Mouse (Mus musculus): ENCODE measurements around the gene Adm2. TPM values are rescaled to one million over a fixed set of nuclear protein-coding genes. Genes with fewer than 3 reads are reported as not detected.

The Adm2 gene
- polyA plus RNA-seq (2014; fragmentation: Nextera tagmentation; extraction: Ambion mirVana), result 0.12 TPM in 1 of 2 replicates, not detected in the other

GRCm38 (mm10) chr15:89322670-89323522 lies at the start of gene Adm2:
Gene Adm2 (plus strand): TSS chr15:89322720.
- H3K4me2 ChIP-seq, result peak within 1 kb of the TSS; percentile 26
- DNase-seq (ENCODE audit: low spot score, missing footprints) (no peak), ATAC-seq (ENCODE audit: low FRiP score) (no peak)
- H3K4me3 ChIP-seq (ENCODE audit: low read depth, low read length), result no peak within 1 kb of the TSS
- 9% methylated on average over 26 of the region's 26 CpGs for WGBS
- no peaks in the 10 kb centered on the region for H3K4me1 ChIP-seq (ENCODE audit: control insufficient read depth, insufficient read depth, low read length)
- no peaks in the 10 kb centered on the region for H3K27me3 ChIP-seq (ENCODE audit: control insufficient read depth, insufficient read depth, low read length)
- H3K9me3 ChIP-seq (ENCODE audit: control insufficient read depth, low read length), result no peaks in the 10 kb centered on the region
- no peak within 1 kb of the TSS for H3K27ac ChIP-seq (ENCODE audit: low read depth, low read length)
- H3K36me3 ChIP-seq (ENCODE audit: control insufficient read depth, insufficient read depth, low read length), result no peaks in the 10 kb centered on the region
- no peak within 1 kb of the TSS for H3K9ac ChIP-seq (ENCODE audit: low read length)

- Histone ChIP-seq H3K4me1 (ENCODE audit: control insufficient read depth, insufficient read depth, low read length) (no peaks in the 10 kb centered on the region), H3K27me3 (ENCODE audit: control insufficient read depth, insufficient read depth, low read length) (no peaks in the 10 kb centered on the region), H3K4me3 (ENCODE audit: low read depth, low read length) (no peak overlapping the region), H3K27ac (ENCODE audit: low read depth, low read length) (no peak overlapping the region), H3K9ac (ENCODE audit: low read length) (no peak overlapping the region), H3K4me2 (no peak overlapping the region), H3K9me3 (ENCODE audit: control insufficient read depth, low read length) (no peaks in the 10 kb centered on the region), H3K36me3 (ENCODE audit: control insufficient read depth, insufficient read depth, low read length) (peaks cover 8% of the 10 kb centered on the region; the same call in 1 of the 2 replicates)
- DNase-seq (ENCODE audit: low spot score, missing footprints) (no peak), ATAC-seq (ENCODE audit: low FRiP score) (peak; percentile 44; the same call in 1 of the 2 replicates)
- 81% methylated on average over 3 of the region's 3 CpGs for WGBS
These were observed 47.0 kb upstream of the Adm2 start for GRCm38 (mm10) chr15:89275497-89275896.

- H3K27ac ChIP-seq (ENCODE audit: low read depth, low read length), result no peak overlapping the region
- H3K36me3 ChIP-seq (ENCODE audit: control insufficient read depth, insufficient read depth, low read length), result peaks cover 8% of the 10 kb centered on the region; the same call in 1 of the 2 replicates
- no peaks in the 10 kb centered on the region for H3K27me3 ChIP-seq (ENCODE audit: control insufficient read depth, insufficient read depth, low read length)
- no peak overlapping the region for H3K4me3 ChIP-seq (ENCODE audit: low read depth, low read length)
- 97% methylated on average over 4 of the region's 4 CpGs for WGBS
- no peaks in the 10 kb centered on the region for H3K9me3 ChIP-seq (ENCODE audit: control insufficient read depth, low read length)
- DNase-seq (ENCODE audit: low spot score, missing footprints), result no peak
- no peak for ATAC-seq (ENCODE audit: low FRiP score)
- H3K4me2 ChIP-seq, result no peak overlapping the region
- no peaks in the 10 kb centered on the region for H3K4me1 ChIP-seq (ENCODE audit: control insufficient read depth, insufficient read depth, low read length)
- H3K9ac ChIP-seq (ENCODE audit: low read length), result no peak overlapping the region
These were observed 45.2 kb upstream of the Adm2 start for GRCm38 (mm10) chr15:89277366-89277765.

- no peak overlapping the region for H3K4me3 ChIP-seq (ENCODE audit: low read depth, low read length)
- no peaks in the 10 kb centered on the region for H3K4me1 ChIP-seq (ENCODE audit: control insufficient read depth, insufficient read depth, low read length)
- H3K9ac ChIP-seq (ENCODE audit: low read length), result no peak overlapping the region
- WGBS, result 83% methylated on average over 6 of the region's 6 CpGs
- no peak overlapping the region for H3K27ac ChIP-seq (ENCODE audit: low read depth, low read length)
- no peak overlapping the region for H3K4me2 ChIP-seq
- no peaks in the 10 kb centered on the region for H3K9me3 ChIP-seq (ENCODE audit: control insufficient read depth, low read length)
- no peak for DNase-seq (ENCODE audit: low spot score, missing footprints)
- H3K36me3 ChIP-seq (ENCODE audit: control insufficient read depth, insufficient read depth, low read length), result peaks cover 15% of the 10 kb centered on the region; the same call in 1 of the 2 replicates
- no peaks in the 10 kb centered on the region for H3K27me3 ChIP-seq (ENCODE audit: control insufficient read depth, insufficient read depth, low read length)
- ATAC-seq (ENCODE audit: low FRiP score), result no peak
These were observed 40.0 kb upstream of the Adm2 start for GRCm38 (mm10) chr15:89282546-89282945.

- H3K27ac ChIP-seq (ENCODE audit: low read depth, low read length), result no peak overlapping the region
- DNase-seq (ENCODE audit: low spot score, missing footprints) (no peak), ATAC-seq (ENCODE audit: low FRiP score) (no peak)
- no peak overlapping the region for H3K9ac ChIP-seq (ENCODE audit: low read length)
- H3K4me2 ChIP-seq, result no peak overlapping the region
- H3K4me3 ChIP-seq (ENCODE audit: low read depth, low read length), result no peak overlapping the region
- H3K4me1 ChIP-seq (ENCODE audit: control insufficient read depth, insufficient read depth, low read length), result no peaks in the 10 kb centered on the region
- H3K9me3 ChIP-seq (ENCODE audit: control insufficient read depth, low read length), result no peaks in the 10 kb centered on the region
- H3K27me3 ChIP-seq (ENCODE audit: control insufficient read depth, insufficient read depth, low read length), result no peaks in the 10 kb centered on the region
- 70% methylated on average over 2 of the region's 2 CpGs for WGBS
- H3K36me3 ChIP-seq (ENCODE audit: control insufficient read depth, insufficient read depth, low read length), result peaks cover 18% of the 10 kb centered on the region; the same call in 1 of the 2 replicates
These were observed 38.4 kb upstream of the Adm2 start for GRCm38 (mm10) chr15:89284094-89284493.

GRCm38 (mm10) chr15:89285004-89285403 lies 37.5 kb upstream of the Adm2 start:
- DNase-seq (ENCODE audit: low spot score, missing footprints), result no peak

GRCm38 (mm10) chr15:89285478-89285877 lies 37.0 kb upstream of the Adm2 start:
- Histone ChIP-seq H3K4me2 (no peak overlapping the region), H3K4me1 (ENCODE audit: control insufficient read depth, insufficient read depth, low read length) (no peaks in the 10 kb centered on the region), H3K27me3 (ENCODE audit: control insufficient read depth, insufficient read depth, low read length) (no peaks in the 10 kb centered on the region), H3K9ac (ENCODE audit: low read length) (no peak overlapping the region), H3K4me3 (ENCODE audit: low read depth, low read length) (no peak overlapping the region), H3K27ac (ENCODE audit: low read depth, low read length) (no peak overlapping the region), H3K36me3 (ENCODE audit: control insufficient read depth, insufficient read depth, low read length) (peaks cover 20% of the 10 kb centered on the region; the same call in 1 of the 2 replicates), H3K9me3 (ENCODE audit: control insufficient read depth, low read length) (no peaks in the 10 kb centered on the region)
- DNase-seq (ENCODE audit: low spot score, missing footprints) (no peak), ATAC-seq (ENCODE audit: low FRiP score) (no peak)
- 90% methylated on average over 5 of the region's 5 CpGs for WGBS

More at GRCm38 (mm10) chr15:89285004-89285403, 37.5 kb upstream of the Adm2 start:
- peaks cover 21% of the 10 kb centered on the region; the same call in 1 of the 2 replicates for H3K36me3 ChIP-seq (ENCODE audit: control insufficient read depth, insufficient read depth, low read length)
- H3K4me3 ChIP-seq (ENCODE audit: low read depth, low read length), result no peak overlapping the region
- no peak overlapping the region for H3K4me2 ChIP-seq
- no peaks in the 10 kb centered on the region for H3K9me3 ChIP-seq (ENCODE audit: control insufficient read depth, low read length)
- no peak overlapping the region for H3K27ac ChIP-seq (ENCODE audit: low read depth, low read length)
- ATAC-seq (ENCODE audit: low FRiP score), result no peak
- H3K4me1 ChIP-seq (ENCODE audit: control insufficient read depth, insufficient read depth, low read length), result no peaks in the 10 kb centered on the region
- no peaks in the 10 kb centered on the region for H3K27me3 ChIP-seq (ENCODE audit: control insufficient read depth, insufficient read depth, low read length)
- no peak overlapping the region for H3K9ac ChIP-seq (ENCODE audit: low read length)

- no peak overlapping the region for H3K4me2 ChIP-seq
- H3K27me3 ChIP-seq (ENCODE audit: control insufficient read depth, insufficient read depth, low read length), result no peaks in the 10 kb centered on the region
- peaks cover 20% of the 10 kb centered on the region; the same call in 1 of the 2 replicates for H3K36me3 ChIP-seq (ENCODE audit: control insufficient read depth, insufficient read depth, low read length)
- no peaks in the 10 kb centered on the region for H3K9me3 ChIP-seq (ENCODE audit: control insufficient read depth, low read length)
- no peak for ATAC-seq (ENCODE audit: low FRiP score)
- no peaks in the 10 kb centered on the region for H3K4me1 ChIP-seq (ENCODE audit: control insufficient read depth, insufficient read depth, low read length)
- H3K4me3 ChIP-seq (ENCODE audit: low read depth, low read length), result no peak overlapping the region
- WGBS, result 93% methylated on average over 7 of the region's 7 CpGs
- no peak overlapping the region for H3K9ac ChIP-seq (ENCODE audit: low read length)
- no peak for DNase-seq (ENCODE audit: low spot score, missing footprints)
- no peak overlapping the region for H3K27ac ChIP-seq (ENCODE audit: low read depth, low read length)
These were observed 36.4 kb upstream of the Adm2 start for GRCm38 (mm10) chr15:89286114-89286513.

GRCm38 (mm10) chr15:89286582-89286981 lies 35.9 kb upstream of the Adm2 start:
- 90% methylated on average over 5 of the region's 5 CpGs for WGBS
- ATAC-seq (ENCODE audit: low FRiP score) (no peak), DNase-seq (ENCODE audit: low spot score, missing footprints) (no peak)
- peaks cover 20% of the 10 kb centered on the region; the same call in 1 of the 2 replicates for H3K36me3 ChIP-seq (ENCODE audit: control insufficient read depth, insufficient read depth, low read length)
- no peak overlapping the region for H3K9ac ChIP-seq (ENCODE audit: low read length)
- H3K27me3 ChIP-seq (ENCODE audit: control insufficient read depth, insufficient read depth, low read length), result no peaks in the 10 kb centered on the region
- no peak overlapping the region for H3K27ac ChIP-seq (ENCODE audit: low read depth, low read length)
- H3K4me1 ChIP-seq (ENCODE audit: control insufficient read depth, insufficient read depth, low read length), result no peaks in the 10 kb centered on the region
- H3K4me3 ChIP-seq (ENCODE audit: low read depth, low read length), result no peak overlapping the region
- no peaks in the 10 kb centered on the region for H3K9me3 ChIP-seq (ENCODE audit: control insufficient read depth, low read length)
- H3K4me2 ChIP-seq, result no peak overlapping the region

Data from midbrain, embryonic 11.5 days (tissue).